Mouse (Mus musculus) hindbrain, embryonic 14.5 days (tissue): ENCODE data around the gene Eef1a2. TPM values are rescaled to one million over a fixed set of nuclear protein-coding genes. Genes with fewer than 3 reads are reported as not detected.

Experiments
- ATAC-seq: fragments of 200-750 bp; cut with Nextera tagmentation; 2 replicates; pipeline ENCODE4 v1.8.0; 2017; ENCODE audit warnings: moderate number of reproducible peaks, mild to moderate bottlenecking, moderate TSS enrichment, moderate library complexity; ENCODE audit not compliant: low FRiP score
- DNase-seq: peaks from one replicate; pipeline ENCODE4 v3.0.0-alpha.2; 2015; ENCODE audit warnings: low spot score
- H3K27ac ChIP-seq: fragments of 300-500 bp; sonication (generic); 2 replicates; pipeline ENCODE4 v1.5.1; 2014; ENCODE audit warnings: mild to moderate bottlenecking, moderate library complexity
- H3K27me3 ChIP-seq: fragments of 300-500 bp; sonication (generic); 2 replicates; pipeline ENCODE4 v1.6.1; 2014; ENCODE audit warnings: mild to moderate bottlenecking, low read length, mixed read lengths; ENCODE audit not compliant: control insufficient read depth, insufficient read depth
- H3K36me3 ChIP-seq: fragments of 300-500 bp; sonication (generic); replicated peaks from 2 replicates; pipeline ENCODE4 v1.6.1; 2014; ENCODE audit not compliant: control insufficient read depth, insufficient read depth
- H3K4me1 ChIP-seq: fragments of 300-500 bp; sonication (generic); replicated peaks from 2 replicates; pipeline ENCODE4 v1.6.1; 2014; ENCODE audit warnings: antibody characterized with exemption, low read length, mixed read lengths; ENCODE audit not compliant: control insufficient read depth, insufficient read depth
- H3K4me2 ChIP-seq: fragments of 300-500 bp; sonication (generic); replicated peaks from 2 replicates; pipeline ENCODE4 v1.6.1; 2014; ENCODE audit warnings: mild to moderate bottlenecking, moderate library complexity
- H3K4me3 ChIP-seq: fragments of 300-500 bp; sonication (generic); replicated peaks from 2 replicates; pipeline ENCODE4 v1.5.1; 2014; ENCODE audit warnings: mild to moderate bottlenecking, low read length
- H3K9ac ChIP-seq: fragments of 300-500 bp; sonication (generic); 2 replicates; pipeline ENCODE4 v1.6.1; 2014
- H3K9me3 ChIP-seq: fragments of 300-500 bp; sonication (generic); 2 replicates; pipeline ENCODE4 v1.6.1; 2016; ENCODE audit warnings: low read length; ENCODE audit not compliant: control insufficient read depth
- WGBS: fragments of 180-500 bp; shearing (Covaris S2); extraction: QIAGEN DNeasy Blood & Tissue Kit; methylation state at CpG from one replicate; pipeline ENCODE4 v1.1.7; 2014; 5-methylcytosine and 5-hydroxymethylcytosine counted together
- polyA plus RNA-seq: library from polyadenylated mRNA; unstranded; fragments of >200 nt; fragmentation: Nextera tagmentation; extraction: Ambion mirVana; gene quantifications from 2 replicates; pipeline ENCODE4 v1.2.1, GENCODE M21; 2014

Eef1a2 gene
- polyA plus RNA-seq, 1 experiment from 2014 or later, result 21.1 TPM

DNA sequence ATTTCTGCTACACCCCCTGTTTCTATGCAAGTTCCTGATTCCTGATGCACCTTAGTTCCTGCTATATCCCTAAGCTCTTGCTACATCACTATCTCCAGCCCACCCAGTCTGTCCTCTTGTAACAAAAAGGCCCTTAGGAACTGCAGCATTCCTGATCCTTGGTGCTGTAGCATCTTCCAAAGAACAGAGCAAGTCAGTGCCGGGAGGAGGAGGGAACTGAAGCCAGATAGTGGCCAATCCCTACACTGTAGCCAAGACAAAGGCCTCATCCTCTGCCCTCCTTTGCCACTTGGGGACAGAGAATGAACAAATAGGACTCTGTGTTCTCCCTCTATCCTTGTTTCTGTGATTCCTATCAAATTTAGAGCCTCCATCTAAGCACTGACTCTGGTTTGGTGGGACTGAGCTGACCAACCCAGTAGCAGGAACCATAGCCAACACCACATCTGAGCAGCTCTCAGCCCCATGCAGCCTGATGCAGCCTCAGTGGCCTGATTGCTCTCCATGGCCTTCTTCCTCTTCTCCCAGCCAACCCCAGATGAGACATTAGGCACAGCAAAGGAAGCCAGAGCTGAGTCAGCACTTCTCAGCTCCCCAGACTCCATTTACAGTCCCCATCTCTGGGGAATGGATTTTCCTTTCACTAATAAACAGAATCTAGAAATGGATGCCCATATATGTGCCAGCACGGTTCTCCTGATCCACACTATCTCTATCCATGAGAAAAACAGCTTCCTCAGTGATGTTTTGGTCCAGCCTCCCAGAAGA is 13.1 kb downstream of the Eef1a2 start:
- Histone ChIP-seq H3K27me3 (no peaks in the 10 kb centered on the region), H3K9me3 (no peaks in the 10 kb centered on the region), H3K4me2 (no peak overlapping the region), H3K27ac (no peak overlapping the region), H3K36me3 (peaks cover 19% of the 10 kb centered on the region; the same call in 1 of the 2 replicates), H3K4me1 (peaks cover 9% of the 10 kb centered on the region), H3K9ac (no peak overlapping the region), H3K4me3 (no peak overlapping the region)
- no peak for DNase-seq
- 61% methylated on average over 2 of the region's 2 CpGs for WGBS
- ATAC-seq, result no peak

DNA sequence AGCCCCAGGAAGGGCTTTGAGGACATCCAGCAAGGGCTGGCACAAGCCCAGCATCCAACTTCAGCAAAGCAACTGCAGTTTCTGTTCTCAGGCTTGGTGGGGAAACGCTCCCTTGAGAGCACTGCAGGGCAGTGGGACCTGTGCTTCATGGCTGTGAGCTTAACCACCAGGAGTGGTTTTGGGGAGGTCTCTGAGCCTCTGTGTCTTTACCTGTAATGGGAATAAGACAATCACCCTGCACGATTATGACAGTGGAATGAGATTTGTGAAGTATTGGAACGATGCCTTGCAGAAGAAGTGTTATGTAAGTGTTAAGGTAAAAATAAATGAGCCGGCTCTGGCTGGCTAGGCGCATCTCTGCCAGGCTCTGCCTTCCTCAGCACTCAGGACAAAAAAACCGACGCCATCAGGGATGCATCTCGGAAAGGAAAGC is 14.1 kb downstream of the Eef1a2 start:
- WGBS, result 69% methylated on average over 8 of the region's 8 CpGs
- Histone ChIP-seq H3K4me1 (no peaks in the 10 kb centered on the region; the same call in 1 of the 2 replicates), H3K27ac (no peak overlapping the region), H3K4me3 (no peak overlapping the region), H3K9me3 (no peaks in the 10 kb centered on the region), H3K27me3 (peaks cover 4% of the 10 kb centered on the region; the same call in 1 of the 2 replicates), H3K4me2 (no peak overlapping the region), H3K9ac (no peak overlapping the region), H3K36me3 (peaks cover 14% of the 10 kb centered on the region; the same call in 1 of the 2 replicates)
- DNase-seq (no peak), ATAC-seq (no peak)

DNA sequence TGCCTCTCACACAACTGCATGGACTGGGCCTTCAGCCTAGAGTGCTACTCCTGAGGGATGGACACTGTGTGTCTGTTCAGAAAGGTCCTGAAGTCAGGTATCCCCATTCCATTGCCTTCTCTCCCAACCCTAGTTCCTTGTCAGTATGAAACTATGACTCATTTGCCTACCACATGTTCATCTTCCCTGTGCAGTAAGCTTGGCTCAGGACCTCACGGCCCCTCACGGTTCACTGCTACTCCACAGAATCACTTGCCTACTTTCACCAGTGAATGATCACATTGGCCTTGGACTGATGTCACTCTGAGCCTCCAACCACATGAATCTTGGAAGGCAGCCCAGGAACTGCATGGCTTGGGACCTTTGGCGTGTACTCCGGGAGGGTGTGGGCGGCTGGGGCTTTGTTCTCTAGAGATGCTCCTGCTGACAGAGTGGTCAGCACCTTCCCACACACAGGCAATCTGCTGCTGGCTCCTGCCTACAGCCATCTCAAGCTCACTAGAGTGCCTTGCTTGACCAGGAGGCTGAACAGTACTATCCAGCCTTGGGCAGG is 17.1 kb downstream of the Eef1a2 start:
- Histone ChIP-seq H3K9me3 (no peaks in the 10 kb centered on the region), H3K4me3 (no peak overlapping the region), H3K27ac (no peak overlapping the region), H3K4me2 (no peak overlapping the region), H3K27me3 (peaks cover 20% of the 10 kb centered on the region; the same call in 1 of the 2 replicates), H3K36me3 (no peaks in the 10 kb centered on the region), H3K9ac (no peak overlapping the region), H3K4me1 (peaks cover 3% of the 10 kb centered on the region; the same call in 1 of the 2 replicates)
- DNase-seq (no peak), ATAC-seq (no peak)
- WGBS, result 89% methylated on average over 5 of the region's 5 CpGs

DNA sequence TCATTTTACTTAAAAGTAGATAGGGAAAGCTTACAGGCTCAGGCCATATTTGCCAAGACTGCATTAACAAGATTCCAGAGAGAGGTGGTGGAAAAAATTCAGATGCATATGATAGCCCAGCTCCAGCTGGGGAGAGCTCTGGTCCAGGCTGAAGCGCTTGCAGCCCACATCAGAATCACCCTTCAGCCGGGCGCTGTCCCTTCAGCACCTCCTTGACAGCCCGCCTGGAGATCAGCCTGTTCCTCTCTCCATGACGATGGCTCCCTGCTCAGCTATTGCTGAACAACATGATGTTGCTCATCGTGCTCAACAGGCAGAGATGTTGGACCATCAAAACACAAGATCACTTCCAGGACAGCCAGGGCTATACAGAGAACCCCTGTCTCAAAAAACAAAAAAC is 19.9 kb downstream of the Eef1a2 start:
- DNase-seq, result no peak

DNA sequence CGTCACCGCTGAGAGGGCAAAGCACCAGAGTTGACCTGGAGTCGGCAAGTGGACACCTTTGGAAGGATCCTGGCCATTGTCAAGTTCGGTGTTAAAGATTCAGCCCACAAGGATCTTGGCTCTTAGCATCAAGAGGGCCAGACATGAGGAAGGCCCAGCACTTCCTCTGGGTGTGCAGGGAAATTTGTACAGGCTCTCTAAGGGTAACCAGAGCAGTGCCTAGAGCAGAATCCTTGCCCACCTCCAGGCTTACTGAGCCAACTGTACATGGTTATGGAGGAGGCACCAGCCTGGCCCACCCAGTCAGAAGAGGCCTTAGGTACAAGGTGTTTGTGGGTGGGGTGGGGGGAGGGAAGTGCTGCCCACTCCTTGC is 21.4 kb downstream of the Eef1a2 start:
- DNase-seq (no peak), ATAC-seq (peak; percentile 29; the same call in 1 of the 2 replicates)
- 4% methylated on average over 4 of the region's 4 CpGs for WGBS
- Histone ChIP-seq H3K4me3 (peak overlapping the region; percentile 85), H3K4me1 (peaks cover 35% of the 10 kb centered on the region), H3K36me3 (no peaks in the 10 kb centered on the region), H3K9ac (peak overlapping the region; percentile 96), H3K9me3 (no peaks in the 10 kb centered on the region), H3K27ac (peak overlapping the region; percentile 96), H3K4me2 (peak overlapping the region; percentile 80), H3K27me3 (peaks cover 20% of the 10 kb centered on the region; the same call in 1 of the 2 replicates)

More for the DNA sequence above, 19.9 kb downstream of the Eef1a2 start:
- Histone ChIP-seq H3K4me1 (peaks cover 20% of the 10 kb centered on the region), H3K9ac (no peak overlapping the region), H3K36me3 (no peaks in the 10 kb centered on the region), H3K4me3 (no peak overlapping the region), H3K27ac (no peak overlapping the region), H3K27me3 (peaks cover 20% of the 10 kb centered on the region; the same call in 1 of the 2 replicates), H3K9me3 (no peaks in the 10 kb centered on the region), H3K4me2 (no peak overlapping the region)
- no peak for ATAC-seq
- WGBS, result 6% methylated on average over 6 of the region's 6 CpGs

DNA sequence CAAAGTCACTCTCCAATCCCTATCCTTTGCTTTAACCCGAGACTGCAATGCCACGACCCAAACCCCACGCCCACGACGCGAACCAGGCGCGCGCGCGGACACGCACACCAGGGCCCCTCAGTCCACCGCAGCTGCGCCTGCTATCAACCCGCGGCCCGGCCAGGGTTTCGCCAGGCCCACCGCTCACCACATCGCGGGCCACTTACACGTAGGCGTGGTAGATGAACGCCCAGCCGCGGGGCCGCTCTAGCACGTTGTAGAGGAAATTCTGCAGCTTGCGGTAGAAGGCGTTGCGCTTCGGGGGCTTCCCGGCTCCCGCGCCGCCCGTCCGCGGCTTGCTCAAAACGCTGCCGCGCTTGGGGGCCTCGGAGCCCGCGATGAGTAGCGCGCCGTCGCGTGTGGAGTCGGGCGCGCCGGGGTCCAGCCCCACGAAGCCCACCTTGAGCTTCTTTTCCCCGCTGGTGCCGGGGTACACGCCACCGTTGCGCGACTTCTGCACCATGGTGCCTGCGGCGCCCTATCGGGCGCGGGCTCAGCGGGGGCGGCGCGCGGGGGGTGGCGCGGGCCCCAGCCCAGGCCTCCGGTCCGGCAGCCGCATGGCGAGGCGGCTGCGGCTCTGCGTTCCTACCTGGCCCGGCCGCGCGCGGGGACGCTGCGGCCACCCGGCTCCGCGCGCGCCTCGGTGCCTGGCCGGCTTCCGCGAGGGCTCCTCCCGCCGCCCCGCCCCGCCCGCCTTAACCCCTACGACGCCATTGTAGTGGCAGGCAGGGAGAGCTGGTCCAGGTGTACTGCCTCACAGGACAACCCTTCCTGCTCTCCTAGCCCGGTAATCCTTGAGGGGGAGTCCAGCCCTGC is 22.0 kb downstream of the Eef1a2 start, which contains the start of gene Kcnq2:
TSS of gene Kcnq2 (minus strand) at position 710 of the 855 bp plus-strand sequence.
- H3K4me2 ChIP-seq, result peak within 1 kb of the TSS; percentile 80
- DNase-seq (peak; percentile 69), ATAC-seq (peak; percentile 64)
- peak within 1 kb of the TSS; percentile 96 for H3K27ac ChIP-seq
- peaks cover 38% of the 10 kb centered on the region for H3K4me1 ChIP-seq
- WGBS, result under 1% methylated on average over 103 of the region's 104 CpGs
- H3K9me3 ChIP-seq, result no peaks in the 10 kb centered on the region
- peak within 1 kb of the TSS; percentile 85 for H3K4me3 ChIP-seq
- H3K27me3 ChIP-seq, result peaks cover 20% of the 10 kb centered on the region; the same call in 1 of the 2 replicates
- no peaks in the 10 kb centered on the region for H3K36me3 ChIP-seq
- peak within 1 kb of the TSS; percentile 96 for H3K9ac ChIP-seq

DNA sequence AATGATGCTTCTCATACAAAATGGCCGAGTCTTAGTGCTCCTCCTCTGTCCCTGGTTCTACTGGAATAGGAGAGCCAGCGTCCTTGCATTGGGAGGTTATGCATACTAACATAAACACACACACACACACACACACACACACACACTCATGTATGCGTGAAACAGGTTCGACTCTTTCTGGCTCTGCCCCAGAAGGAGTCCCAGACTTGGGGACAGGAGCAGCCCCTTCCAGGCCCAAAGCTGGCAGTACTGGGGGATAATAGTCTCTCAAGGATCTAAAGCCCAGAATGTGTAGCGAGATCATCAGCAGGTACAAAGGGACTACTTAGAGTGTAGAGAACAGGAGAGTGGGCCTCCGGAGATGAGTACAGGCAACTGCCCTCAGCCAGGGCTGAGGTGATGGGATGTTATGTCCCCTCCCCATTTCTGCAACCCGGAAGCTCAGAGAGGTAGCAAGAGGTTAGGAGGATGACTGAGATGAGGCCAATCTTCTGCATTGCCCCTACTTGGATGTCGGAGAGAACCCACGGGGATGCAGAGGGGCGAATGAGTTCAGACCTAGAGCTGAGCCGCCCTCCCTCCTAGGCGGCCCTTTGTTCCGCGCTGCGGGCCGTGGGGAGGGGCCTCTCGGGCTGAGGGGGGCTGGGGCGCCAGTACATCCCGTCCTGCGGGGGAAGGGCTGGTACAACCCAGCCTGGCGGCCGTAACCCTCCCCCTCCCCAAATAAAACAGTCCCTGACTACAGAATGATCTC is 22.8 kb downstream of the Eef1a2 start:
- WGBS, result 7% methylated on average over 21 of the region's 22 CpGs
- no peaks in the 10 kb centered on the region for H3K36me3 ChIP-seq
- H3K27ac ChIP-seq, result peak overlapping the region; percentile 96
- H3K9ac ChIP-seq, result peak overlapping the region; percentile 96
- H3K27me3 ChIP-seq, result peaks cover 20% of the 10 kb centered on the region; the same call in 1 of the 2 replicates
- H3K4me2 ChIP-seq, result peak overlapping the region; percentile 80
- no peaks in the 10 kb centered on the region for H3K9me3 ChIP-seq
- H3K4me1 ChIP-seq, result peaks cover 44% of the 10 kb centered on the region
- DNase-seq (peak; percentile 57), ATAC-seq (peak; percentile 87)
- peak overlapping the region; percentile 85 for H3K4me3 ChIP-seq

DNA sequence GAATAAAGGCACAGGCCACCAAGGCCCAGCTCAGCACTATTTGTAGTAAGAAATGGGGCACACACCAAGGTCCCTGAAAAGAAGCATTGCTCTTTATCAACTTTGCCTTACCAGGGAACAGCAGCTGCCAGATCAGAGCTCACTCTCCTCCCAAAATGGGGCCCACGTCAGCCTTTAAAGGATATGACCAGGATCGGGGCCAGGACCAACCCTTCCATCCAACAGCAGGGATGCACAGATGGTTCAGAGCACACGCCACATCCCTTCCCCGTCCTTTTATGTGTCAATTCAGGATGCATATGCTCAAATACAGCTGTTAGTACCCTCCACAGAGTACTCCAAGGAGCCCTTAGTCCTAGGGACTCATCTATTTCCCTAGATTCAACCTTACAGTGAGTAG is 26.6 kb downstream of the Eef1a2 start:
- WGBS, result 58% methylated on average over 4 of the region's 4 CpGs
- DNase-seq (no peak), ATAC-seq (no peak)
- Histone ChIP-seq H3K4me2 (no peak overlapping the region; the same call in 1 of the 2 replicates), H3K4me3 (no peak overlapping the region), H3K9me3 (no peaks in the 10 kb centered on the region), H3K27ac (no peak overlapping the region), H3K27me3 (no peaks in the 10 kb centered on the region), H3K9ac (0 out of 2 replicates have a peak overlapping the region, but pooled peaks have one; percentile 10), H3K36me3 (no peaks in the 10 kb centered on the region), H3K4me1 (peaks cover 41% of the 10 kb centered on the region)
